Mouse (Mus musculus) urinary bladder, adult 2 months (tissue): ENCODE measurements at regions not wholly inside any gene's neighbourhood (a gene's known extent, or its start where the extent isn't known, plus 50 kb on each side); places are given as distances from the start of the nearest gene placed in this dataset.
A peak's percentile ranks its signal among the peaks of the same experiment; 100 is the strongest.

ENCODE experiments used
- DNase-seq: peaks from one replicate; pipeline ENCODE4 v3.0.0; 2022; ENCODE audit warnings: low spot score

DNA sequence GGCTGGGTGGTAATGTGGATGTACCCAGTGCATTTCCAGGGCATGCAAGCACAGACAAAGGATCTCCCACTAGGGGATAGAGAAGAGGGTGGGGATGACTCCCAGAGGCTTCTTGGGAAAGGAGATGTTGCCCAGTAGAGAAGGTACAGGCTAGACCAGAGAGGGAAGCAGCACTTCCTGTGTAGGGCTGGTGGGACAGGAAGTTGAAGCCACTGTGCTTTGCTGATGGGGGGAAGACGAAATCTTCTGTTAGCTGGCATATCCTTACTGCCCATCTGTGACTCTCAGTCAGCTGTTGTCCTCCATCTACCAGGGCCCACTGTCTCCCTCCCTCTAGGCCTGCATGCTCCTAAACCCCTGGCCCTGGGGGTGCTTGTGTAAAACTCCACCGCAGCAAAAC lies 180.2 kb downstream of the Wdr11 start:
- DNase-seq: no peak

DNA sequence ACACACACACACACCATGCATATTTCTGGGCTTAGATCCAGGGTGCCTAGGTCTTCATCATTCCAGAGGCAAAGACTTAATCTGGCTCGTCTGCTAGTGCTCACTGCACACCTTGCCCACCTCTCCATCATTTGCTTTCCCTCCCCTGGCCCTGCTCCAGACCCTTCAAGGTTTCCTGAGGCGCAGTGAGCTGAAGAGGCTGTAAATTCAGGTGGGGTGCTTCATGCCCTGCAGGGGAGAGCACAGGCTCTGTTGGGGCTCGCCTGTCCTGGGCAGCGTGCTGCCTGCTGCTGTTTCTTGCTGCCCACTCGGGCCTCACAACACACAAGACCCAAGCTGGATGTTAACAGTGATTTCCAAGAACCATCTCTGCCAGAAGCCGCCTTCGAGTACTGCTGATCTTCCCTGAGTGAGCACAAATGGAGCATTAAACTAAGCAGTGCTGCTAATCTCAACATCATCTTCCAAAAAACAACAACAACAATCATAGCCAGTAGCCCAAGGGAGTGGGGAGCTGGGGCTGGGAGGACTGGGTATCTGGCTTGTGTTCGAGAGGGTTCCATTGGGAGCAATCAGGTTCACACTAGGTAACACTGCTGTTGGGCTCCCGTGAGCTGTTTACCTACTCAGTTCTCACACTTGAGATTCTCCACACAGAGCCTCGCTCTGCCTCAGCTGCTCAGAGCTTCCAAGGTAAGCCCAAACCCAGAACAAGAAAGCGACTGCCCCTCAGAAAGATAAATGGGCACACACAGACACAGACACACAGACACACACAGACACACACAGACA lies 181.1 kb downstream of the Wdr11 start:
- DNase-seq: no peak

DNA sequence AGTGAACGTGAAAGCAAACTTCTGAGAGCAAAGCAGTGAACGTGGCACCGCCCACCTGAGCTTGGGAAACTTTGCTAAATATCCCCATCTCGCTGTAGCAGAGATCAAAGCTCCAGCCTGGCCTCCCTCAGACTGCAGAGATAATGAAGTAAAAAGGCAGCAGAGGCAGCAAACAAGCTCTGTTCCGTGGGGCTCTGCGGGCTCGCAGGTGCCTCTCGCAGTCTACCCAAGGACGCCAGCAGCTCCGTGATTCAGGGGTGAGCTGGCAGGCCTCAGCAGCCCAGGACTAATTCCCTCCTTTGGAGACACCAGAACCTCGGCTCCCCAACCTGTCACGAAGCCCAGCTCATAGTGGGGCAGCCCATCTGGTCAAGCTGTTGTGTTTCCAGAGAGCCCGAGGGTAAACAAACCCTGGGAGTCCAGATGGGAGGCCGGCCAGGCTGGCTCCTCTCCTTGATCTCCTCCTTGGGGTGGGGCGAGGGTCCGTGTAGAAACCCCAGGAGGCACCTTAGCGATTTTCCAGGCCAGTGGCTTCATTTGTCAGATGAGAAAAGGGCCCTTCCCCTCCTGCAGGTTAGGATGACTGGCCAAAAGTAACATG lies 182.7 kb downstream of the Wdr11 start:
- no peak for DNase-seq

DNA sequence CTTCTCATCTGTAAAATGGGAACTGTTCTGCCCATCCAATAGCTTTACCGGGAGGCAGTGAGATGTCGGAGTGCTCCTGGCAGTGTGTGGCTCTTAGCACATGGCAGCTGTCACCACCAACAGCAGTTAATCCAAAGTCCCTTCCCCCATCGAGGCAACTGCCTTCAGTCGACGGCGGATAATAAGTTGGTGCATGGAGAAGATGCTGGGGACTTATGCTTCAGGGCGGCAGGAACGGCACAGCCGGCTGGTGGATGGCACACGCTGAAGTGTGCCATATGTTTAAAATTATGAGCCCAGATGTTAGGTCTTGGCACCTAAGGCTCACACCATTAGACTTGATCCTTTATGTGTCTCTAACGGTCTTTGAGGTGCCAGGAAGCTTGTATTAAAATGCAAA lies 183.5 kb downstream of the Wdr11 start:
- no peak for DNase-seq

DNA sequence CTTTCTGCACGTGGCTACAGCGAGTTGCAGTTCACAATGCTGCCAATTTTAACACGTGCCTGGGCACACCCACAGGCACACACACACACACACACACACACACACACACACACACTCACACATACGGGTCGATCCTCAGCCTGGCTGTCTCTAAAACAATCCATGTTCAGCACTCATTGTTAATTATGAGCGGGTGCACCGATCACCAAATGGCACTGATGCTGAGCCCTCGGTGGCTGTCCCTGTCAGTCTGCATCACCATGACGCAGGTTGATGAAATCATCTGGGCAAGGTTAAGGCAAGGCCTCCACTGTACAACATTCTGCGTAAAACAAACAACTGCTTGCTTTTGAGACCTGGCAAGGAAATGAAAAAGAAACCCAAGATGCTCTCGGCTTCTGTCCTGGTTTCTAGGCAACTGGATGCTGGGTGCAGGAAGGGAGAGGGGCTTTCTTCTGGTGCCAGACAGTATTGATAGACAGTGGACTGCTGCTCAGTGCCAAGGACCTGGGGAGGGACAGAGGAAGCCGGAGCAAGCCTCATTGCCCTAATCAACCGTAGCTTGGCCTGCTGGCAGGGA lies 187.3 kb downstream of the Wdr11 start:
- no peak for DNase-seq

DNA sequence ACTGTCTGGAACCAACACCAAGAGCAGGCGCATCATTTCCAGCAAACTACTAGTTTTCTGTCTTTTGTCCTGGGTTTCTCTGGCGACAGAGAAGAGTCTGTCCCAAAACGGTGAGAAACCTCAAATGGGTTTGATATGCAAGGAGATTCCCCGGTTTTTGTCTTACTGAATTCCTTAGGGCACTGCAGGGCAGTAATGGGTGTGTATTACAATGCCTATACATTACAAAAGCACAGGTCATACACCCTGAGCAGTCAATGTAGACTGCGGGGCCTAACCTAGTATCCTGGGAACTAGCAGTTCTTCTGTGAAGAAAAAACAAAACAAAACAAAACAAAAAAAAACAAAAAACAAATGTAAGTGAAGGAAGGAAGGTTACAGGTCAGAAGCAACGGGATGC lies 188.3 kb downstream of the Wdr11 start:
- DNase-seq: no peak

DNA sequence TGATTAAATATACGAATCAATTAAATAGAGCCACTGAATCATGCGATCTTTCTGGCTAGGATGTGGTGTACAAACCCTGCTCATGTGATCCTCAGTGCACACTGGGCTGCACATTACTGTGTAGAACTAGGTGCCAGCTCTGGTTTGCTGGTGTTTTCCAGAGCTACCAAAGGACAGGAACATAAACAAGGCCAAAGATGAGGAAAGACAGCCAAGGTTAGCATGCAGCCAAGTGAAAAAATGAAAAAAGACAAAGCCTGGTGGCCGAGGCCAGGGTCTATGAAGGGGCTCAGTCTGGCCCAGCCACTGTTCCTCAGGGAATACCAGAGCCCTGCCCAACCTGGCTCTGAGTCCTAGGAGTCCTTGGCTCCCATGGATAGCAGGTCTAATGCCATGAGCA lies 190.1 kb downstream of the Wdr11 start:
- no peak for DNase-seq

DNA sequence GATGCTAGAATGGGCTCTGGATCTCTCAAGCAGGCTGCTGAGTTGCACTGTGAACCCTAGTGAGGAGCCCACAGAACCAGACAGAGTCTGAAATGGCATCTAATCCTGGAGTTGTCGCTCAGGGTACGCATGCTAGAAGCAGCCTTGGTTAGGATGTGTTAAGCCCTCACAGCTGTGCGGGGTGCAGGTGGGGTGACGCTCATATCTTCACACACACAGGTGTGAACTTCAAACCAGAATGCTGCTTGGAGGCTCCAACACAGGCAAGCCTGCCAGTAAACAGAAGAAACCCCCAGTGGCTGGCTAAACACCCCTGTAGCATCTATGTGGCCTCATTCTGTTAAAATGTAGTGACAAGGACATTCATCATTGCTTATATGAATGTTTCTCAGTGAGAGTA lies 193.3 kb downstream of the Wdr11 start:
- DNase-seq: no peak

DNA sequence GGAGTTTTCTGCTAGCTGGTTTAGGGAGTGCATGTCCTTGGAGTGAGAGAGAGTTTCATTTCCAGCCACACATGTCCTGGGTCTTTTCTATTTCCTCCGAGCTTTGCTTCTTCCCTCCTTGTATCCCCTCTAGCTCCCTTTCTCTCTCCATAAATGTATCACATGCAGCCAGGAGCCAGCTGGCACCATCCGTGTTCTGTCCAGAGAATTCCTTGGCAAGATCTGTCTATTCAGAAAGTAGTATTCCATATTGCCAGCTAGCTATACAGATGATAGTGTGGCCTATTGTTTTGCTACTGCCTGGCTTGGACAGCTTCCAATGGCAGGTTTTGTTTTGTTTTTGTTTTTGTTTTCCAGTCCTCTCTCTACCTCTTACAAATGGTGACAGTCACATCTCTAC lies 195.3 kb downstream of the Wdr11 start:
- no peak for DNase-seq

DNA sequence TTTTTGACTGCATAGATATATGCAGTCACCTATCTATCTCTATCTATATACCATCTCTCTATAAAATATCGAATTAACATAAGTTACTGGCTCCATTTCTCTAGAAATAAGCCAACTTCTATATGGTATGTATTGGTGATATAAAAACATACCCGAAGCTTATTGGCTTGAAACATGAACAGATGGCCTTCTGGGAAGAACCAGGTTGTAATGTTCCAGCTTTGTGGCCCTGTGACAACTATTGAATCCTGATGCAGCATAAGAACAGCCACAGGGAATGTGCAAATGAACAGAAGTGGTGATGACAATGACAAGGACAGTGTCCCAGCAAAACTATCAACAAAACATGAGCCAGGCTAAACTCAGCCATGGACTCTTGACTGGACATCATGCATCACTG lies 196.1 kb downstream of the Wdr11 start:
- DNase-seq: no peak

DNA sequence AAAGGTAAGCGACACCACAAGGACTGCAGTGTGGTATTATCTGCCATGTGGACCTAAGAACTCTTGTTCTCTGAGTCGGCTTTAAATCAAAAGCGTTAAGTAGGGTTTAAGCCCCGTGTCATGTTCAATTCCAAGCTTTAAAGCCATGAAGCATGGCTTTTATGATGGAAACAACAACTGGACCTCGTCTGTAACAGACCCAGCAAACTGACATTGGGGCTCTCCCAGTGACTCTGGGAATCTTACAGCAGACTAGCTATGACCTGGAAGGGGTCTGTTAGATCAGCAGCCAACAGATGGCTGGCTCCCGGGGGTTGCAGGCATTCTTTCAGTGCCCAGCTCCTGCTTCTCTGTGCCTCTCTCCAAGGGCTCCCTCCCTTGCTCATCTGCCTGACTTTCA lies 197.8 kb downstream of the Wdr11 start:
- DNase-seq: no peak

DNA sequence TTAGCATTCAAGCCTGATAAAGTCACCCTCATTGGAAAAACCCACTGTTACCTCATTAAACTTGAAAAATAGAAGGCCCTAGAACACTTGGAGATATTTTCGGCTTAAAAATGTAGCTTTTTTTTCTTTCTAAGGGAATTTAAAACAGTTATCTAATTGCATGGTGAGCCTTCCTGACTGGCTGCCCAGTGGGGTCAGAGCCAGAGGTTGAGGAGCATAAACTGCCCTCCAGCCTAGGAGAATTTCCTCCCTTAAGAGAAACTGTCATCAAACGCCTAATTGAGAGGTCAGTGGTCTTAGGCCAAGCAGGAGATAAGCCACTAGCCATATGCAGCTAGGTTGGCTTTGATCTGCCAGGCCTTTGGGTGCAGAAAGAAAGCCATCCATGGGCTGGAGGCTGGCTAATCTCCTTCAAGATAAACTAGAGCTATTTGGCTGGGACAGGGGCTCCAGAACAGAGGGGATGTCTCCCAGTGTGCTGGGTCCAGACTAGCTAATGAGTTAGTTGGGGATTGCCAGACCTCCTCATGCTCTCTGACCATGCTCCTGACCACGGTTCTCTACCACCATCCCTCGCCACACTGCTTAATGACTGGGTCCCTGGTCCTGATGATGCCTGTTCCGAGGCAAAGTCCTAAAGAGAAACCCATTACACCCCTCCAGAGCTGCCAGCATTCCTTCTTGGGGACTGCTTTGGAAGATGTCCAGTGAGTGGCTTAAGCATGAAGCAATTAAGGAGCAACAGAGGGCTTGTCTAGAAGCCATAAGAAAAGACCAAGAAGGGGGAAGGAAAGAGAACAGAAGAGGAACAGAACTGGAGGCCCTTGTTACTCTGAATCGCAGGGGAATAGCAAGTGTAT lies 199.2 kb downstream of the Wdr11 start:
- DNase-seq: no peak

DNA sequence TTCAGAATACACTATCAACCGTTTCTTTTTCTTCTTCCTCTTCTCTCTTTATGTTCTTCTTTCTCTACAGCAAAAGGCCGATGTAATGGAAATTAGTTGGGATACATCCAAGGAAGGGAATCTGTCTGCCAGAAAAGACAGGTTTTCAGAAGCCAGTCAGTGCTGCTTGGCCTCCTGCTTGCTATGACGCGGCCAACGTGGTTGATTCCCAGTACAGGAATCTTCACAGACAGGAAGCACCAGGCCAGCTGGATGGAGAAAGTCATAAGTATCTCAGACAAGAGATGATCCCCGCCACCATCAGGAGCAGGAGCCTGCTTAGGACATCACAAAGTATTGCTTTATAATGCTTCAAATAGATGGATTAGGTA lies 199.8 kb downstream of the Wdr11 start:
- DNase-seq: no peak

DNA sequence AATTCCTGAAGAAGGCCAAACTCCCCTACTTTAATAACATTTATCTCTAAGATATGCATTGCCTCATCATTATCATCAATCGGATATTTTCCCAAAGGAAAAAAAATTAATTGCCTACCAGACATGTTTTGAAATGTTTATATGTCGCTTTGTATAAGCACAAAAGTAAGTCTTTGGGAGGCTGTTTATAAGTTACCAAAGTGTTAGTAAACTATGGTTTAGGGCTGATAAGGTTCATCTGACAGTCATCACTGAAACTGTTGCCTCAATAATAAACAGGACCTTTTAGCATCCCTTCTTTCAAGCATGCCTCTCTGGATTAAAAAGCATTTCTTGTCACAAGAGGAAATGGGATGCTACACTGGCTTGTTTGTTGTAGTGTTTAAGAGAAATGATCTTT lies 202.1 kb downstream of the Wdr11 start:
- DNase-seq: no peak

DNA sequence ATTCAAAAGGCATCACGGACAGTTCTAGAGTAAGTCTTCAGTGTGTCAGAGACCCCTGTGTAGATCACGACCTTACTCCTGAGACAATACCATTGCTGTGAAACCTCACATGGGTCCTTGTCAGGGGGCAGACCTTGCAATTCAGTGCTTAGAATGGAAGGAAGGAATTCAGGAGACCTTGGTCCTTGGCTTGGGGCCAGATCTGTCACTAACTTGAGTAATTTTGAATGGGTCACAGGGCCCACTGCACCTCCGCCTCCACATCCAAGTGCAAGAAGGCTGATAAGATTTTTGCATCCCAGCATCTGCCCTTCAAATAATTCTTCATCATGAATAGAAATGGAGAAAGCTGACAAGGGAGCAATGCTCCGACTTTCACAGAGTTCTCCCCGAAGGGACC lies 202.6 kb downstream of the Wdr11 start:
- DNase-seq: peak; percentile 6

DNA sequence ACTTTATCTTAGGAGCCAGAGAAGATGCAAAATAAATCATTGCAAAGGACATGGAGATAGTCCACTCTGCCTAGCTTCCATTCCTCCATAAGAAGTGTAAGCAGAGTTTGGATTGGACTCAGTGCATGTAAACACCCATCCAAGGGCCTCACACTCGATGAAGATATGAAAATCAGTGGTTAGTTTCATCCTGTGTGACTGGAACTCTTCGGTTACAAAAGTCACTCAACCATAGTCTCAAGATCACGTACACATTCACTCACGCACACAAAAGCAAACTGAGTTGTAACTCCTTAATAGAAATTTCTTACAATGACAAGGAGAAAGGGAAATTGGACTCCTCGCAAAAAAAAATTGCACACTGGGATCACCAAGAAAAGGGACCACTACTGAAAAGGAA lies 206.9 kb downstream of the Wdr11 start:
- no peak for DNase-seq

DNA sequence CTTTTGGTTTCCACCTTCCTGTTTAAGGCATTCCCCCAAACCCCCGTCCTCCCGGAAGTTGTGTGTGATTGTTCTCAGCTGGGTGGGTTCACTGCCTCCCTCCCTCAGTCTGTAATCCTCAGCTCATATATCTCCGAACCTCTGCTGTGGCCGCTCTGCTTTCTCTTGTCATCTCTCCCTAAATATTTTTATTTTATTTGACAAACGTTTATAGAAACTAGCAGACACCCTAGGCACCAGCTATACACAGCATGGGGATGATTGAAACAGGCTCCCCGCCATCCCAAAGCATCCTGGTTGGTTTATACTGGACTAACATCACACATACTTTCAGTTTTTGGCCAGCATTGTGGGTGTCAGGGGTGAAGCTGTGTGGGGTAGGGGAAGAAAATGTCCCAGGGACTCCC lies 208.8 kb downstream of the Wdr11 start:
- no peak for DNase-seq

DNA sequence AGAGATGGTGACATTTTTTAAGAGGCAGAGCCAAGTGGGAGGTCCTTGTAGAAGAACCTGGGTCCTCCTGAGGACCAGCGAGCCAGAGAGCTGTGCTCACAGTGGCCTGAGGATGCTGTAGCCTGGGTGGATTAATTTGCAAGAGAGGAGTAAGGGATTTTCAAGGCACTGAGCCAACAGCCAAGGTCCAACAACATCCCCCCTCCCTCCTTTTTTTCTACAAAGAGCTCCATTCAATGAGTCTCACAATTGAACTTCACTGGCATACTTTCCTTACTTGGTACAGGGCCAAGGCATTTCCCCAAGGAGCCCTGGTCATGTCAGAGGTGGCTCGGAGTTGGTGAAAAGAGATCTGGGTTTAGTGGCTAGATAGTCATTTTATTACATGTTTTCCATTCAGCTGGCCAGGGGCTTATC lies 209.8 kb downstream of the Wdr11 start:
- no peak for DNase-seq

DNA sequence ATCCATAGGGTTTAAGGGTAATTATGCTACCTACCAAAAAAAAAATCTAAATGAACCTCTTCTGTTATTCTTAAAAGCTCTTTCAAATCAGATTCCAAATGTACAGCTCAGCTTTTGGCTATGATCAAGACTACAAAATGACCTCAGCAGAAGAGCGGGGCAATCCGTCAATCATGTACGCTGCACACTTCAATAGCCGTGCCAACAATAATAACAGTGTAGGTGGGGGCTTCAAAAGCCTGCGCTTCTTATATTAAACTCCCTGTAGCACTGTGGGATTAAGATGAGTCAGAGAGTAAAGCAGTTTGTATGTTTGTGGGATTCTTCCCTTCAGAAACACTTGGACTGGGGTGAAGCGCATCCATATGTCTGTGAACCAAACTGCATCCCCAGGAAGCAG lies 210.5 kb downstream of the Wdr11 start:
- DNase-seq: no peak

DNA sequence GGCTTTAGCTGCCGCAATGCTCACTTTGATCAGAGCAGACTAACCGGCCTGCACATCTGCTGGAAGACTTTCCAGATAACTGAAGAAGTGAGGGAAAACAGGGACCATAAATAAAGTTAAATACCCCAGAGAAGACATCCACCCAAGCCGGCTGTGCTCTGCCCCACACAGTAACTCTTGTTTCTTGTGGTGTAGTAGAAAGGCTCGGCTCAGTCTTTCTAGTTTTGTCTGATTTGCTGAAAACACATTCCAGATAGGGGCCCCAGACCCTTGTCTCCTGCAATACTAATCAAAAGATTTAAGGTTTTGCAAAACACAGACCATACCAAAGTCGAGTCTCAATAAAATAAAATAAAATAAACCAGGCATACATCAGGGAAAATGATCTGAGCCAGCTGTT lies 213.7 kb downstream of the Wdr11 start:
- no peak for DNase-seq

DNA sequence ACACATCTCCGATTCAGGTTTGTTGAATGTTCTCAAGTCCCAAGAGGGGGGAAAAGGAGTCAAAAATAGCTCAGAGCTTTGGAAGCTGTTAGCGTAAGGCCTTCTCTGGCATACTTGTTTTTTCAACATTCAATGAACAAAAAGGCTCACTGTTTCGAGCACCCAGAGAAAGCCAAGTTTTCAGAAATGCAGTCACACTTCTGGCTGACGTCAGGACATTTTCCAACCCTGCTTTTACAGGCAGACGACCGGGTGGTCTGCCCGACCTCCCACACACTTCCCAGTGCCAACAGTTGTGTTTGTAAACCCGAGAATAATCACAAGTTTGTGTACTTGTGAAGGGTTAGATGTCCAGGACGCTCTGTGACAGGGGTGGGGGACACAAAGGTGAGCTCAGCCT lies 218.5 kb downstream of the Wdr11 start:
- DNase-seq: no peak

DNA sequence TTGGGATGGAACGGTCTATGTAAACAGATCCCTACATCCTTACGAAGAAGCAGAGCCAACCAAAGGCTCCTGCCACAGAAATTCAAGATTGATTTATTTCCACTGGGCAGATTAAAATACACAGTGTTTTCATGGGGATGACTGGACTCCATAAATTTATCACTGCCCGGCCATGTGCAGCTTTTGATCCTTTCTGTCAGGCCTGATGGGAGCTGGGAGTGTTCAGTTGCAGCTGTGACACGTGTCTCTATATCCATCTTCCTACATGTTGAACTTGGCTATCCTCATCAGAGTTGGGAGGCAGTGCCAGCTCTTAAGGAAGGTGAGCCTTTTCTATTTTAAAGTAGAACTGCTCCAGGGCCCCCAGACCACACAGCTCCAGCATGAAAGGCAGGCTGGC lies 218.9 kb downstream of the Wdr11 start:
- no peak for DNase-seq
